Mouse (Mus musculus) bone marrow, adult 2 months (tissue): ENCODE results near the gene Mrgprg. TPM values are rescaled to one million over a fixed set of nuclear protein-coding genes. Genes with fewer than 3 reads are reported as not detected.

ENCODE experiments used
- H3K27ac ChIP-seq: fragments of 200-500 bp; 2 replicates; pipeline ENCODE4 v1.5.1; 2012; ENCODE audit warnings: low read depth, mild to moderate bottlenecking, control low read depth, inconsistent platforms, low read length; ENCODE audit not compliant: control insufficient read depth, poor library complexity, insufficient read depth
- H3K4me1 ChIP-seq: fragments of 200-500 bp; 2 replicates; pipeline ENCODE4 v1.6.1; 2011; ENCODE audit warnings: low read length; ENCODE audit not compliant: control insufficient read depth, insufficient read depth
- H3K4me3 ChIP-seq: fragments of 200-500 bp; replicated peaks from 2 replicates; pipeline ENCODE3; 2011; ENCODE audit warnings: mild to moderate bottlenecking, low read depth, low read length, control low read depth; ENCODE audit not compliant: control insufficient read depth
- CTCF ChIP-seq: fragments of 200-500 bp; IDR thresholded peaks from 2 replicates; pipeline ENCODE4 v1.5.1; 2011; ENCODE audit warnings: low read length, control low read depth; ENCODE audit not compliant: control insufficient read depth, insufficient read depth
- POLR2A ChIP-seq: fragments of 200-500 bp; IDR thresholded peaks from 2 replicates; pipeline ENCODE4 v1.6.1; 2011; ENCODE audit warnings: low read depth, mild to moderate bottlenecking, control low read depth, low read length, borderline replicate concordance; ENCODE audit not compliant: control insufficient read depth
- WGBS: fragments of 180-500 bp; shearing (Covaris S2); methylation state at CpG from one replicate; pipeline ENCODE4 v1.1.7; 2018; 5-methylcytosine and 5-hydroxymethylcytosine counted together
- polyA plus RNA-seq: library from polyadenylated mRNA; stranded (reverse); fragments of >200 nt; gene quantifications from 2 replicates; pipeline ENCODE4 v1.2.4, GENCODE M21; 2011; ENCODE audit warnings: low replicate concordance; ENCODE audit not compliant: missing spikeins, insufficient read depth, insufficient read length

The Mrgprg gene
- polyA plus RNA-seq, 1 experiment = not detected

- 8% methylated on average over 21 of the region's 21 CpGs for WGBS
- peak; percentile 35; the same call in 1 of the 2 replicates for TF ChIP-seq POLR2A
- TF ChIP-seq CTCF = no peak
Observed at GRCm38 (mm10) chr7:143783996-143784829, 17.4 kb upstream of the Mrgprg start, which contains the start of gene Mrgpre. TSS of gene Mrgpre (minus strand) at chr7:143784500.

GRCm38 (mm10) chr7:143783378-143783995 is 16.7 kb upstream of the Mrgprg start:
- Histone ChIP-seq H3K27ac (no peak overlapping the region; the same call in 1 of the 2 replicates), H3K4me1 (peaks cover 3% of the 10 kb centered on the region; the same call in 1 of the 2 replicates), H3K4me3 (peak overlapping the region; percentile 65)
- 21% methylated on average over 6 of the region's 6 CpGs for WGBS
- TF ChIP-seq POLR2A (no peak), CTCF (no peak)

More at GRCm38 (mm10) chr7:143783996-143784829, 17.4 kb upstream of the Mrgprg start, which contains the start of gene Mrgpre:
- peak within 1 kb of the TSS; percentile 71 for H3K27ac ChIP-seq
- peak within 1 kb of the TSS; percentile 65 for H3K4me3 ChIP-seq
- peaks cover 3% of the 10 kb centered on the region; the same call in 1 of the 2 replicates for H3K4me1 ChIP-seq

GRCm38 (mm10) chr7:143777375-143777774 is 10.6 kb upstream of the Mrgprg start:
- H3K27ac ChIP-seq = no peak overlapping the region
- 41% methylated on average over 2 of the region's 2 CpGs for WGBS
- TF ChIP-seq POLR2A (no peak), CTCF (no peak)
- H3K4me3 ChIP-seq = no peak overlapping the region
- H3K4me1 ChIP-seq = no peaks in the 10 kb centered on the region

DNA sequence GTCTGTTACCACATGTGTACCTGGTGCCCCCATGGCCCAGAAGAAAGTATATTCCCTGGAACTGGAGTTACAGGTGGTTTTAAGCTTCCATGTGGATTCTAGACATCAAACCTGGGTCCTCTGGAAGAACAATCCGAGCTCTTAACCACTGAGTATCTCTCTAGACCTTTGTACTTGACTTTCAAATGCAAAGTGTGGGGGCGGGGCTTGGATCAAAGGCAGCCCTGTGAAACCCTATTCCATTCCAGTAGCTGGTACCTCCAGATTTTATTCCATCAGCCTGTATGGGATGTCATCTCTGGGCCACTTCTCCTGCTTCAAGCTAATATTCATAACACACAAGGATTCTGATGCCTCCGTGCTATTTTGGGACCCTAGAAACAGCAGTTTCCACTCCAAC is 9.3 kb upstream of the Mrgprg start:
- no peak for TF ChIP-seq CTCF
- no peak for TF ChIP-seq POLR2A
- WGBS = 68% methylated on average over 3 of the region's 3 CpGs
- H3K27ac ChIP-seq = no peak overlapping the region

DNA sequence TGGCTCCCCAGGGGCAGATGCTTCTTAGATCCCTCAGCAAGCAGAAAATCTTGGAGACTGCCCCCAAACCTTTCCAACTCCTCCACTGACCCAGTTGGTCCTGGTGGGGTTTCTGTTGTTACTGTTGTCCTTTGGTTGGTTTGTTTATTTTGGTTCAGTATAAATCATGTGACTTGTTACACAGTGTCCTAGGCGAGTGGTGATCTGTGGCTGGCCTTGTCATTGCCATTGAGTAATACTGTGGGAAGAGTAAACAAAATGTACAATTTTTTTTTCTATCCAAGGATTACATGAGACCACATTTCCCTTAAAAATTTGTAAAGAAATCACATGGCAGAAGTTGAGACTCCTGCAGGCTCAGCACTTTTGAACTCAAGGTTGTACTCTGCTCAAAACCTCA is 2.7 kb upstream of the Mrgprg start:
- TF ChIP-seq CTCF (no peak), POLR2A (no peak)
- Histone ChIP-seq H3K4me3 (no peak overlapping the region), H3K27ac (no peak overlapping the region), H3K4me1 (no peaks in the 10 kb centered on the region; the same call in 1 of the 2 replicates)
- 23% methylated on average over 1 of the region's 1 CpGs for WGBS

More for the DNA sequence above, 9.3 kb upstream of the Mrgprg start:
- H3K4me3 ChIP-seq = no peak overlapping the region
- no peaks in the 10 kb centered on the region for H3K4me1 ChIP-seq

DNA sequence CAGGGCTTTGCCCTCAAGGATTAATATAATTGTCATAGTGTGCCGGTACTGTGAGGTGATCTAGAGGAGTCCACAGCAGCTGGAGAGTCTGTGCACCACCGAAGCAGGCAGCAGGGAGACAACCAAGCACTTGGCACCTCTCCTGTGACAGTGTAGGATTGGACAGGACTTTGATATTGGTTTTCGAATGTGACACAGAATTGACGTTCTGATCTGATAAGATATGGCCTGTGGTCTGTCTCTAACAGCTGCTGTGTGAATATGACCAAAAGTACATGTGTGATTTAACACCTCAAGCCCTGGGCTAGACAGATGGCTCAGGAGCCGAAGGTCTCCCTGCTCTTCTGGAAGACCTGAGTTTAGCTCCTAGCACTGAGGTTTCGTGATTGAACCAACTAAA is 1.5 kb upstream of the Mrgprg start:
- Histone ChIP-seq H3K4me1 (no peaks in the 10 kb centered on the region; the same call in 1 of the 2 replicates), H3K27ac (no peak overlapping the region), H3K4me3 (no peak overlapping the region)
- WGBS = 55% methylated on average over 6 of the region's 6 CpGs
- TF ChIP-seq CTCF (no peak), POLR2A (no peak)

DNA sequence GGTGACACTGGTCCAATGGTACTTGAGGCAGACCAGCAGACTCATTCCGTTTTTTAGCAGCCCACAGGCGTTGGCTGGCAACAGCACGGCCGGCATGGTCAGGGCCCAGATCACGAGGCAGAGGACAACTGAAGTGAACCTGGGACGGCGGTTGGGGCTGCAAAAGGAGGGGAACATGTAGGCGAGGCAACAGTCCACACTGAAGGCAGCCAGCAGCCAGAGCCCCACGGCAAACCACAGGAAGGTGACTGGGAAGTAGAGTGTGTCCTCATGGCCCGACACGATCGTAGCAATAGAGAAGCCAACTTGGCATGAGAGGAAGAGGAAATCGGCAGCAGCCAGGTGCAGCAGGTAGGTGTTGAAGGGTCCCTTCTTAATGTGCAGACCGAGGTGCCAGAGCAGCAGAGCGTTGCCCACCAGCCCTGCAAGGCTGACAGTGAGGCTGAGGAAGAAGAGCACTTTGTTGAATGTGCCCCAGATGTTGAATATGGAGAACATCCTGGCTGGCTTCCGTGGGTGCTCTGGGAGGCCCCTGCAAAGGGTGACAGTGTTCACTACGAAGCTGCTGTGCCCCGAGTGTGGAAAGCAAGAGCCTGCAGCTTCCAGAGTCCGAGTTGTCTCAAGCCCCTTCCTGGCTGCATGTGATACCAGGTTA is 1.8 kb downstream of the Mrgprg start:
- H3K4me3 ChIP-seq = no peak overlapping the region
- H3K4me1 ChIP-seq = no peaks in the 10 kb centered on the region
- WGBS = 8% methylated on average over 19 of the region's 19 CpGs
- no peak overlapping the region for H3K27ac ChIP-seq
- TF ChIP-seq CTCF (no peak), POLR2A (no peak)

DNA sequence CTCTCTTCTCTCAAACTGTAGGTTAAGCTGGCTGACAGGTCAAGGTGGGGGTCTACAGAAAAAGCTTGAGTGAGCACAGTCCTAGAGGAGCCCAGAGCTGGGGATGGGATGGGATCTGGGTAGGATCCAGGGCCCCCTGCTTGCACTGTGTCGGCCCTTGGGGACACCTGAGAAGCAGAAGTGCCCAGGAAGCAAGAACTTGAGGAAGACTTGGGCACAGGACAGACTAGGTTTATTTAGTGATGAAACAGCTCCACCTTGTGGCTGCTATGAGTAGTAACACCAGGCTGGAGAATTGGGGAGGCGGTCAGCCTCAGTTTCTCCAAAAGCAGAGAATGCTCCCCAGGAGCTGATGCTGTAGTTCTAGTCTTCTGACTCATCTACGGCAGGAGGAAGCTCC is 3.0 kb downstream of the Mrgprg start:
- TF ChIP-seq POLR2A (no peak), CTCF (peak; percentile 52)
- Histone ChIP-seq H3K4me3 (no peak overlapping the region), H3K4me1 (no peaks in the 10 kb centered on the region), H3K27ac (no peak overlapping the region)
- 11% methylated on average over 3 of the region's 3 CpGs for WGBS
